Mouse (Mus musculus) myocyte (in vitro differentiated cells): Measurements from ENCODE around the gene Olfr1502. TPM values are rescaled to one million over a fixed set of nuclear protein-coding genes. Genes with fewer than 3 reads are reported as not detected.

Experiments used
- H3K27me3 ChIP-seq: one replicate; pipeline ENCODE4 v1.6.1; 2011; ENCODE audit not compliant: control insufficient read depth, insufficient read depth, insufficient read length
- H3K36me3 ChIP-seq: one replicate; pipeline ENCODE4 v1.6.1; 2011; ENCODE audit not compliant: control insufficient read depth, insufficient read depth
- H3K4me2 ChIP-seq: one replicate; pipeline ENCODE4 v1.6.1; 2011; ENCODE audit warnings: low read depth, control low read depth
- H3K4me3 ChIP-seq: one replicate; pipeline ENCODE4 v1.5.1; 2011; ENCODE audit warnings: mild to moderate bottlenecking, control low read depth, moderate library complexity
- H3K79me2 ChIP-seq: one replicate; pipeline ENCODE4 v1.6.1; 2011; ENCODE audit not compliant: control insufficient read depth, insufficient read depth
- H3ac ChIP-seq: one replicate; pipeline ENCODE4 v1.6.1; 2011; ENCODE audit not compliant: control insufficient read depth, insufficient read length
- CEBPB ChIP-seq: IDR thresholded peaks from 2 replicates; pipeline ENCODE4 v1.6.1; 2011; ENCODE audit warnings: mild to moderate bottlenecking, moderate library complexity; ENCODE audit not compliant: poor library complexity, insufficient read depth, severe bottlenecking
- E2F4 ChIP-seq: IDR thresholded peaks from one replicate; pipeline ENCODE4 v1.6.1; 2011; ENCODE audit warnings: mild to moderate bottlenecking, control low read depth, moderate library complexity; ENCODE audit not compliant: insufficient read depth
- MAX ChIP-seq: IDR thresholded peaks from one replicate; pipeline ENCODE4 v1.6.1; 2011; ENCODE audit warnings: low read depth, mild to moderate bottlenecking, control low read depth
- MYOD1 ChIP-seq, 3 experiments: IDR thresholded peaks; one replicate each; pipeline ENCODE4 v1.6.1; 2011; ENCODE audit warnings: control low read depth in 2 of 3, low read depth in 2 of 3, mild to moderate bottlenecking in 2 of 3, moderate library complexity in 1 of 3; ENCODE audit not compliant: insufficient read length in 2 of 3, control insufficient read depth in 1 of 3
- MYOG ChIP-seq, 3 experiments: IDR thresholded peaks; one replicate each; pipeline ENCODE4 v1.6.1; 2011; ENCODE audit warnings: control low read depth in 2 of 3, low read depth in 2 of 3, mild to moderate bottlenecking in 2 of 3; ENCODE audit not compliant: insufficient read length in 2 of 3, control insufficient read depth in 1 of 3, insufficient read depth in 1 of 3
- POLR2A ChIP-seq: IDR thresholded peaks from one replicate; pipeline ENCODE4 v1.6.1; 2011; ENCODE audit warnings: low read depth, mild to moderate bottlenecking, control low read depth, moderate library complexity; ENCODE audit not compliant: insufficient read length
- POLR2AphosphoS2 ChIP-seq: IDR thresholded peaks from one replicate; pipeline ENCODE4 v1.6.1; 2011; ENCODE audit warnings: low read depth, control low read depth; ENCODE audit not compliant: insufficient read length
- REST ChIP-seq: IDR thresholded peaks from one replicate; pipeline ENCODE4 v1.6.1; 2011; ENCODE audit warnings: mild to moderate bottlenecking, control low read depth, moderate library complexity; ENCODE audit not compliant: insufficient read depth, insufficient read length
- SRF ChIP-seq: IDR thresholded peaks from one replicate; pipeline ENCODE4 v1.6.1; 2011; ENCODE audit warnings: low read depth; ENCODE audit not compliant: control insufficient read depth, insufficient read length
- TCF12 ChIP-seq: IDR thresholded peaks from one replicate; pipeline ENCODE4 v1.6.1; 2011; ENCODE audit warnings: mild to moderate bottlenecking, control low read depth; ENCODE audit not compliant: poor library complexity, insufficient read depth, severe bottlenecking
- TCF3 ChIP-seq: IDR thresholded peaks from one replicate; pipeline ENCODE4 v1.6.1; 2011; ENCODE audit warnings: low read depth, control low read depth; ENCODE audit not compliant: insufficient read length
- USF1 ChIP-seq: IDR thresholded peaks from one replicate; pipeline ENCODE4 v1.6.1; 2011; ENCODE audit warnings: low read depth, mild to moderate bottlenecking, control low read depth, moderate library complexity
- polyA plus RNA-seq: library from polyadenylated mRNA; unstranded; fragments of >200 nt; fragmentation: generic; extraction: Trizol; gene quantifications from one replicate; pipeline ENCODE4 v1.2.1, GENCODE M21; 2012; ENCODE audit warnings: missing spikeins

Olfr1502 gene
- not detected for polyA plus RNA-seq

GRCm38 (mm10) chr19:13861495-13861894, at the start of gene Olfr1502:
TSS of gene Olfr1502 (plus strand) at chr19:13861795.
- Histone ChIP-seq H3ac (no peak within 1 kb of the TSS), H3K79me2 (no peaks in the 10 kb centered on the region), H3K27me3 (no peaks in the 10 kb centered on the region), H3K4me3 (no peak within 1 kb of the TSS), H3K4me2 (no peak within 1 kb of the TSS), H3K36me3 (no peaks in the 10 kb centered on the region)
- no peak for TF ChIP-seq TCF3
- TF ChIP-seq E2F4, result no peak
- no peak for TF ChIP-seq POLR2AphosphoS2
- no peak for TF ChIP-seq REST
- no peak for TF ChIP-seq MYOG (IDR thresholded peaks at IDR 0.05; ENCODE audit: control insufficient read depth in 1 of 3, insufficient read depth in 1 of 3, insufficient read length in 2 of 3, low read depth in 2 of 3)
- no peak for TF ChIP-seq POLR2A
- no peak for TF ChIP-seq USF1
- TF ChIP-seq MYOD1 (IDR thresholded peaks at IDR 0.05; ENCODE audit: control insufficient read depth in 1 of 3, insufficient read length in 2 of 3, low read depth in 2 of 3), result no peak
- TF ChIP-seq MAX, result no peak
- no peak for TF ChIP-seq SRF
- no peak for TF ChIP-seq TCF12

- no peak overlapping the region for H3K4me2 ChIP-seq
- H3K79me2 ChIP-seq, result no peaks in the 10 kb centered on the region
- no peaks in the 10 kb centered on the region for H3K27me3 ChIP-seq
- H3K36me3 ChIP-seq, result no peaks in the 10 kb centered on the region
- no peak for TF ChIP-seq MAX
- no peak for TF ChIP-seq USF1
- TF ChIP-seq MYOD1 (IDR thresholded peaks at IDR 0.05; ENCODE audit: control insufficient read depth in 1 of 3, insufficient read length in 2 of 3, low read depth in 2 of 3), result no peak
- no peak for TF ChIP-seq TCF3
- TF ChIP-seq SRF, result no peak
- TF ChIP-seq POLR2AphosphoS2, result no peak
- TF ChIP-seq TCF12, result no peak
- no peak for TF ChIP-seq E2F4
- no peak for TF ChIP-seq REST
- no peak for TF ChIP-seq CEBPB
- no peak for TF ChIP-seq POLR2A
- no peak for TF ChIP-seq MYOG (IDR thresholded peaks at IDR 0.05; ENCODE audit: control insufficient read depth in 1 of 3, insufficient read depth in 1 of 3, insufficient read length in 2 of 3, low read depth in 2 of 3)
- H3K4me3 ChIP-seq, result no peak overlapping the region
- H3ac ChIP-seq, result no peak overlapping the region
Observed at GRCm38 (mm10) chr19:13812823-13813222, 48.8 kb upstream of the Olfr1502 start.

- H3K79me2 ChIP-seq, result no peaks in the 10 kb centered on the region
- TF ChIP-seq USF1, result no peak
- no peak for TF ChIP-seq REST
- no peak for TF ChIP-seq MAX
- TF ChIP-seq TCF3, result no peak
- TF ChIP-seq TCF12, result no peak
- TF ChIP-seq SRF, result no peak
- TF ChIP-seq POLR2A, result no peak
- no peak for TF ChIP-seq POLR2AphosphoS2
- TF ChIP-seq MYOD1 (IDR thresholded peaks at IDR 0.05; ENCODE audit: control insufficient read depth in 1 of 3, insufficient read length in 2 of 3, low read depth in 2 of 3), result no peak
- TF ChIP-seq E2F4, result no peak
- no peaks in the 10 kb centered on the region for H3K27me3 ChIP-seq
- H3K4me2 ChIP-seq, result no peak overlapping the region
- H3ac ChIP-seq, result no peak overlapping the region
- no peak overlapping the region for H3K4me3 ChIP-seq
- no peaks in the 10 kb centered on the region for H3K36me3 ChIP-seq
Observed at GRCm38 (mm10) chr19:13818827-13819226, 42.8 kb upstream of the Olfr1502 start.

- H3K4me3 ChIP-seq, result no peak within 1 kb of the TSS
- TF ChIP-seq MYOG (IDR thresholded peaks at IDR 0.05; ENCODE audit: control insufficient read depth in 1 of 3, insufficient read depth in 1 of 3, insufficient read length in 2 of 3, low read depth in 2 of 3) (no peak), SRF (no peak), USF1 (no peak)
- no peaks in the 10 kb centered on the region for H3K79me2 ChIP-seq
- no peak within 1 kb of the TSS for H3K4me2 ChIP-seq
- H3ac ChIP-seq, result no peak within 1 kb of the TSS
- no peaks in the 10 kb centered on the region for H3K27me3 ChIP-seq
- H3K36me3 ChIP-seq, result no peaks in the 10 kb centered on the region
Observed at GRCm38 (mm10) chr19:13819347-13819746, 42.2 kb upstream of the Olfr1502 start, which contains the start of gene Olfr1499. TSS of gene Olfr1499 (minus strand) at chr19:13819447.

GRCm38 (mm10) chr19:13820847-13821246, 40.7 kb upstream of the Olfr1502 start:
- Histone ChIP-seq H3ac (no peak overlapping the region), H3K27me3 (no peaks in the 10 kb centered on the region), H3K4me3 (no peak overlapping the region), H3K79me2 (no peaks in the 10 kb centered on the region), H3K36me3 (no peaks in the 10 kb centered on the region), H3K4me2 (no peak overlapping the region)
- TF ChIP-seq CEBPB (no peak), SRF (no peak), MAX (no peak), MYOG (IDR thresholded peaks at IDR 0.05; ENCODE audit: control insufficient read depth in 1 of 3, insufficient read depth in 1 of 3, insufficient read length in 2 of 3, low read depth in 2 of 3) (no peak), POLR2A (no peak), REST (no peak)
